Mouse (Mus musculus): Measurements from ENCODE around the gene Zfp592. TPM values are rescaled to one million over a fixed set of nuclear protein-coding genes. Genes with fewer than 3 reads are reported as not detected.
"Not testable (repeated sequence)": the region's sequence is repeated elsewhere in the genome, so short reads cannot be mapped to it uniquely, and the experiment has no call there.

The Zfp592 gene
- polyA plus RNA-seq, 1 experiment = 26.5 TPM

DNA sequence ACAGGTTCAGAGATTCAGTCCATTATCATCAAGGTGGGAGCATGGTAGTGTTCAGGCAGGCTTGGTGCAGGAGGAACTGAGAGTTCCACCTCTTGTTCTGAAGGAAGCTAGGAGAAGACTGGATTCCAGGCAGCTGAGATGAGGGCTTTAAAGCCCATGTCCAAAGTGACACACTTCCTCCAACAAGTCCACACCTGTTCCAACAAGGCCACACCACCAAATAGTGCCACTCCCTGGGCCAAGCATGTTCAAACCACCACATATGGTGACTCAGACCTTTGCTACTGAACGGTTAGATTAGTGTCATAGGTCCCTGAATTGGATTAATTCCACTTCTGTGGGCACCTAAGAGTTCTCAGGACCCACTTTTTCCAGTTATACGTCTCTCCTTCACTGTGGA lies 22.1 kb upstream of the Zfp592 start:
- no peaks in the 10 kb centered on the region for H3K4me1 ChIP-seq (ENCODE audit: control insufficient read depth, insufficient read depth, low read length)
- TF ChIP-seq CTCF (IDR thresholded peaks at IDR 0.05; ENCODE audit: borderline replicate concordance, insufficient read depth, low read length) (no peak), POLR2A (IDR thresholded peaks at IDR 0.05; ENCODE audit: low read depth, low read length) (no peak)

DNA sequence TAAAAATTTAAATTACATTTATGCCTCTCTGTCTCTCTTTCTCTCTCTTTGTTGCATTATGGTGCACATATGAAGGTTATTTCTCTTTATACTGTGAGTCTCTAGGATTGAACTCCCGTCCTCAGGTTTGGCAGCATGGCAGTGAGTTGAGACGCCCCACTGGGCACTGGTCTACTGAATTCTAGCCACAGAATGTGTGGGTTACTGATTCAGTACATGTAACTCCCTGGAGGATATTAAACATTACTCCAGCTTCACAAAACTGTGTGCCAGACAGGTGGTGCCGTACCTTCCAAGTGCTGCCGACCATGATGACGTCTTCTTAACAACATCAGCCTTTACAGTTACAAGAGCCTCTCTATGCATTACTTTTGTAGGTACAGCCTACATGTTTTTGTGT lies 21.4 kb upstream of the Zfp592 start:
- TF ChIP-seq POLR2A (IDR thresholded peaks at IDR 0.05; ENCODE audit: low read depth, low read length) (no peak), CTCF (IDR thresholded peaks at IDR 0.05; ENCODE audit: borderline replicate concordance, insufficient read depth, low read length) (no peak)
- no peak overlapping the region for H3K27ac ChIP-seq (ENCODE audit: insufficient read depth, low read length)
- no peak overlapping the region for H3K4me3 ChIP-seq (ENCODE audit: insufficient read depth, low read length)
- H3K4me1 ChIP-seq (ENCODE audit: control insufficient read depth, insufficient read depth, low read length) = no peaks in the 10 kb centered on the region

More for the DNA sequence above, 22.1 kb upstream of the Zfp592 start:
- no peak overlapping the region for H3K4me3 ChIP-seq (ENCODE audit: insufficient read depth, low read length)
- H3K27ac ChIP-seq (ENCODE audit: insufficient read depth, low read length) = no peak overlapping the region

DNA sequence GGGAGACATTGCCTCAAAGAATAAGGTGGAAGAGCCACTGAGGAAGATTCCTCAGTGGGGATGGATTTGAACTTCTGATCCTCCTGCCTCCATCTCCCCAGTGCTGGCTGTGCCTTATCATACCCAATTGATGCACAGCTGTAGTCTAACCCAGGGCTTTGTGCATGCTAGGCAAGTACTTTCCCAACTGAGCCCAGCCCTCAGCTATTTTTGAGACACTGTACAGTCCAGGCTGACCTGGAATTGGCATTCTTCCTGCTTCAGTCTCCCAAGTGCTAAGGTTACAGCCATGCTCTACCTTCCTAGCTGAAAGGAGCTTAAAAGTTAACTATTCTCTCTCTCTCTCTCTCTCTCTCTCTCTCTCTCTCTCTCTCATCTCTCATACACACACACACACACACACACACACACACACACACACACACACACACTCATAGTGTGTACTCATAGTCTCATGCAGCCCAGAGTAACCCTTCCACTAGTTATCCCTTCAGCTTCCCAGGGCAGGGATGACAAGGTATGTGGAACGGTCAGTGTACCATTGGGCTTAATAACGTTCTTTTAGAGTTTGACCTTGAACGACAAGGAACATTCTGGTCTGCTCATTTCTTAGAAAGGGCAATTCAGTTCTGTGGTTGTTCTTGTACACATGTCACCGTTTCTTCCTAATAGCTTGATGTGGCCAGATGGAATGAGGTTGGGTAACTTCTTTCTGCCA lies 20.4 kb upstream of the Zfp592 start:
- not testable (repeated sequence) for H3K4me3 ChIP-seq (ENCODE audit: insufficient read depth, low read length); H3K27ac ChIP-seq (ENCODE audit: insufficient read depth, low read length); H3K4me1 ChIP-seq (ENCODE audit: control insufficient read depth, insufficient read depth, low read length)

- not testable (repeated sequence) for H3K27ac ChIP-seq (ENCODE audit: insufficient read depth, low read length); H3K4me3 ChIP-seq (ENCODE audit: insufficient read depth, low read length); H3K4me1 ChIP-seq (ENCODE audit: control insufficient read depth, insufficient read depth, low read length)
Measured at GRCm38 (mm10) chr7:80973638-80974015, 19.9 kb upstream of the Zfp592 start.

DNA sequence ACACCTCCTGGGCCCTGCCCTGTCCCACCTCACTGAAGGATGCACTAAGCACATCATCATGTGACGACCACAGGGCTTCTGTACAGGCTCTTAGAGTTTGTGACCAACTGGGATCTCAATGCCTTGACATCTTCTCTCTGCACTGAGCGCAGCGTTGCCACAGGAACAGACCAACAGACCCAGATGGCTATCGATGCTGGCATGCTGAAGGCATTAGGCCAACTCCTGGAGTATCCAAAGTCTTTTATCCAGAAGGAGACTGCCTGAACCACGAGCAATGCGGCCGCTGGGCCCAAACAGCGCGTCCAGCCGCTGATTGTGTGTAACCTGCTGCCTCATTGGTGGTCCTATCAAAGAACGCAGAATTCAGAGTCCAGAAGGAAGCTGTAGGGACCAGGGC lies 12.9 kb upstream of the Zfp592 start:
- Histone ChIP-seq H3K27ac (ENCODE audit: insufficient read depth, low read length) (no peak overlapping the region), H3K4me3 (ENCODE audit: insufficient read depth, low read length) (no peak overlapping the region), H3K4me1 (ENCODE audit: control insufficient read depth, insufficient read depth, low read length) (no peaks in the 10 kb centered on the region)
- TF ChIP-seq CTCF (IDR thresholded peaks at IDR 0.05; ENCODE audit: borderline replicate concordance, insufficient read depth, low read length) = no peak
- TF ChIP-seq POLR2A (IDR thresholded peaks at IDR 0.05; ENCODE audit: low read depth, low read length) = no peak

- no peak overlapping the region for H3K27ac ChIP-seq (ENCODE audit: insufficient read depth, low read length)
- H3K4me3 ChIP-seq (ENCODE audit: insufficient read depth, low read length) = no peak overlapping the region
- TF ChIP-seq CTCF (IDR thresholded peaks at IDR 0.05; ENCODE audit: borderline replicate concordance, insufficient read depth, low read length) = no peak
- TF ChIP-seq POLR2A (IDR thresholded peaks at IDR 0.05; ENCODE audit: low read depth, low read length) = peak; percentile 26; the same call in 1 of the 2 replicates
- no peaks in the 10 kb centered on the region for H3K4me1 ChIP-seq (ENCODE audit: control insufficient read depth, insufficient read depth, low read length)
Measured at GRCm38 (mm10) chr7:80986458-80987187, 6.9 kb upstream of the Zfp592 start.

GRCm38 (mm10) chr7:80987805-80988625 lies 5.5 kb upstream of the Zfp592 start:
- Histone ChIP-seq H3K4me3 (ENCODE audit: insufficient read depth, low read length) (no peak overlapping the region), H3K4me1 (ENCODE audit: control insufficient read depth, insufficient read depth, low read length) (no peaks in the 10 kb centered on the region; the same call in 1 of the 2 replicates), H3K27ac (ENCODE audit: insufficient read depth, low read length) (no peak overlapping the region)
- TF ChIP-seq CTCF (IDR thresholded peaks at IDR 0.05; ENCODE audit: borderline replicate concordance, insufficient read depth, low read length) (no peak), POLR2A (IDR thresholded peaks at IDR 0.05; ENCODE audit: low read depth, low read length) (no peak)

DNA sequence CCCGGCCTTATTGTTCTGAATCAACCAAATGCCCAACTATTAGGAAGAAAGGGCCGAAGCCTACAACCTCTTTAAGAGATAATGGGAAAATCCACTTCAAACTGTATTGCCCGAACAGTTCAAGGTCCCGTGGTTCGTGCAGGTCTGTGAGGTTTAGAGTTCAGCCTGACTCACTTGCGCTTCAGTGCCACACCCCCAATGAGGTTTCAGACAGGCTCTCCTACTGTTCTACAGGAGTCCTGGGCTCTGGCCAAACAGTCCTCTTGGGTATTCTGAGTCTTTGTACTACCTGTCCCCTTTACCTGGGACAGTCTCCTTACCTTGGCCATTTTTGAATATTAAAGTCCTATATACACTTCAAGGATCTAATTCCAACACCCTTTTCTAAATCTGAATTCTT lies 3.2 kb upstream of the Zfp592 start:
- H3K4me1 ChIP-seq (ENCODE audit: control insufficient read depth, insufficient read depth, low read length) = peaks cover 3% of the 10 kb centered on the region; the same call in 1 of the 2 replicates
- H3K27ac ChIP-seq (ENCODE audit: insufficient read depth, low read length) = no peak overlapping the region
- no peak overlapping the region for H3K4me3 ChIP-seq (ENCODE audit: insufficient read depth, low read length)
- TF ChIP-seq POLR2A (IDR thresholded peaks at IDR 0.05; ENCODE audit: low read depth, low read length) = no peak
- no peak for TF ChIP-seq CTCF (IDR thresholded peaks at IDR 0.05; ENCODE audit: borderline replicate concordance, insufficient read depth, low read length)

DNA sequence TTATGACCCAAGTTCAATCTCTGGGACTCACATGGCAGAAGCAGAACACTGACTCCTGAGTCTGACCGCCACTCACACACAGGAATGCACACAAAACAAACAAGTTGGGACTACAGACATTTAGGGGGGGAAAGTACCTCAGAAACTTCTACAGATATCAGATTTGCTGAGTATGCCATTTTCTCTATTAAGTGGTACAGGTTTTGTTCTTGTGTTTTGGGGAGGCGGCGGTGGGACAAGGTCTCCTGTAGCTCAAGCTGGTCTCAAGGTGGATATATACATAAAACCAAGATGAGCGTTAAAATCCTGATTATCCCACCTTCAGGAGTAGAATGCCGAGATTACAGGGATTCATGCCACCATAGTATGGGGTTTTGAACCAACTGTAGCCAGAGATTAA lies 1.9 kb upstream of the Zfp592 start:
- peaks cover 3% of the 10 kb centered on the region; the same call in 1 of the 2 replicates for H3K4me1 ChIP-seq (ENCODE audit: control insufficient read depth, insufficient read depth, low read length)
- H3K27ac ChIP-seq (ENCODE audit: insufficient read depth, low read length) = no peak overlapping the region
- H3K4me3 ChIP-seq (ENCODE audit: insufficient read depth, low read length) = peak overlapping the region; percentile 74; the same call in 1 of the 2 replicates
- TF ChIP-seq CTCF (IDR thresholded peaks at IDR 0.05; ENCODE audit: borderline replicate concordance, insufficient read depth, low read length) = no peak
- no peak for TF ChIP-seq POLR2A (IDR thresholded peaks at IDR 0.05; ENCODE audit: low read depth, low read length)

- Histone ChIP-seq H3K4me3 (ENCODE audit: insufficient read depth, low read length) (peak overlapping the region; percentile 74), H3K27ac (ENCODE audit: insufficient read depth, low read length) (peak overlapping the region; percentile 3; the same call in 1 of the 2 replicates), H3K4me1 (ENCODE audit: control insufficient read depth, insufficient read depth, low read length) (peaks cover 3% of the 10 kb centered on the region; the same call in 1 of the 2 replicates)
- TF ChIP-seq POLR2A (IDR thresholded peaks at IDR 0.05; ENCODE audit: low read depth, low read length) = no peak
- TF ChIP-seq CTCF (IDR thresholded peaks at IDR 0.05; ENCODE audit: borderline replicate concordance, insufficient read depth, low read length) = no peak
Measured at GRCm38 (mm10) chr7:80992063-80992462, 1.4 kb upstream of the Zfp592 start.

All from embryonic fibroblast, embryonic 13.5 days (primary cell).